Mouse (Mus musculus) heart, postnatal 10 days (tissue): ENCODE data around the gene Hk2. TPM values are rescaled to one million over a fixed set of nuclear protein-coding genes. Genes with fewer than 3 reads are reported as not detected.
A peak's percentile ranks its signal among the peaks of the same experiment; 100 is the strongest.
"Not testable (repeated sequence)": the region's sequence is repeated elsewhere in the genome, so short reads cannot be mapped to it uniquely, and the experiment has no call there.

Experiments used
- DNase-seq, 2 experiments: peaks; one replicate each; pipeline ENCODE4 v3.0.0; 2021
- intact Hi-C: fragments of 180-260 bp; cut with DNase I; formaldehyde crosslinking; loops from one replicate; pipeline ENCODE4 v1.15.1; 2025
- total RNA-seq, 2 experiments: library from RNA; stranded (reverse); gene quantifications; 2 replicates each; pipeline ENCODE4 v1.2.3; 2021

The Hk2 gene
- total RNA-seq, 2 experiments from 2014 or later = 129 to 131 TPM

- DNase-seq = no peak
- intact Hi-C loops = loop anchor here (2.0 to 5.0 kb wide), 3 partner anchors 51 to 727 kb away; no protein-coding TSS in a partner anchor
Measured at GRCm38 (mm10) chr6:82703710-82704109, 70.5 kb downstream of the Hk2 start.

GRCm38 (mm10) chr6:82702593-82703017 is 71.6 kb downstream of the Hk2 start:
- intact Hi-C loops = loop anchor here (2.0 to 5.0 kb wide), 3 partner anchors 50 to 726 kb away; no protein-coding TSS in a partner anchor
- DNase-seq = peak; percentile 86 to 93

- no peak for DNase-seq
- intact Hi-C loops = loop anchor here (5.0 kb wide), 1 partner anchor 579 kb away; no protein-coding TSS in a partner anchor
Measured at GRCm38 (mm10) chr6:82701296-82701695, 73.0 kb downstream of the Hk2 start.

GRCm38 (mm10) chr6:82699831-82700230 is 74.4 kb downstream of the Hk2 start:
- DNase-seq = no peak
- intact Hi-C loops = loop anchor here (5.0 to 10.0 kb wide), 2 partner anchors 405 to 578 kb away; no protein-coding TSS in a partner anchor

- DNase-seq = no peak
- intact Hi-C loops = loop anchor here (10.0 kb wide), 1 partner anchor 402 kb away; no protein-coding TSS in a partner anchor
Measured at GRCm38 (mm10) chr6:82696736-82697135, 77.5 kb downstream of the Hk2 start.

DNA sequence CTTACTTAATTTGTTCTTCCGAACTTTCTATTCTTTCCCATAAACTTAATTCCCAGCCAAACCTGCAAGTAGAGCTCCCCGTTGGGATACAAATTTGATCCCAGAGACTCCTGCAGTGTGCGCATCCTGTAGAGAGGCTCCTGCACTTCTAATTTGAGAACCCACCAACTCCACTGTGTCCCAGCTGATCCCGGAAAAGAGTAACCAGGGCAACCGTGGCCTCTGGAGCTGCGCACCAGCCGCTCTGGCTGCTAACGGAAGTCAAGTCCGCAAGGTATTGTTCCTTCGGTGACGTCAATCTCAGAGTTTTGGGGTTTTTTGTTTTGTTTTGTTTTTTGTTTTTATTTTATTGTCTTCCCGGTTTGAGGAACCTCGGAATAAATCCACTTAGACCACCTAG is 79.6 kb downstream of the Hk2 start:
- intact Hi-C loops = loop anchor here (10.0 kb wide), 1 partner anchor 400 kb away; no protein-coding TSS in a partner anchor

DNA sequence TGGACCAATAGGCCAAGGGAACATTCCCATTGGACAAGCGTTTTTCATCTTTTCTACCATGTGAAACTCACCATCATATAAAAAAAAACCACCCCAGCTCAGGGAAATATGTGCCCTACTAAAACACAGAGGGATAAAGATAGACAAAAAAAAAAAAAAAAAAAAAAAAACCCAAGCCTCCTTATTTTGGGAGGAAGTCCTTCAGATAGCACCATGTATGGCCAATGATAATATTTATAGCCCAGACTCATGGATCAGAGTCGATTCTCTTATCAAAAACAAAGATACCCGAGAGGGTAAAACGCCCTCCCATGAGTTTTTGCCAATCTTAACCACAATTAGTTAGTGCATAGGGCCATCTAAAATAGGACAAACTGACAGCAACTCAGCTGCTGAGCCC is 84.8 kb downstream of the Hk2 start:
- DNase-seq = no peak
- intact Hi-C loops = no loop called here

More for the DNA sequence above, 79.6 kb downstream of the Hk2 start:
- DNase-seq = no peak

DNA sequence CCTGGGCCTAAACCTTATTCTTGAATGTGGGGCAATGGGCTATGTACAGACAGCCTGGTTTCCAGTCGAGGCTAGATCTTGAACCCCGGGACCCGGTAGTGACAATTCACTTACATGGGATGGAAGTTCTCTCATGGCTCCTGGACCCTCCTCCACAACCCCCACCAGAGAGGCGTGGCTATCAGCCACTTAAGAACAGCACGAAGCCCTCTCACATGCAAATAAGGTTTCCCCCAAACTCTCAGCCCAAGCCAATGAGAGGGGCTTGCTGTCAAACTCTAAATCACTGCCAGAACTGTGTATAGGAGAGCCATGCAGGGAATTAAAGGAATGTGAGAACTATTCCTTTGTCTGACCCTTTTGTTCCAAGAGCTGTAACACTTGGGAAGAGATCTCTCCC is 85.7 kb downstream of the Hk2 start:
- DNase-seq, intact Hi-C loops: not testable (repeated sequence)

DNA sequence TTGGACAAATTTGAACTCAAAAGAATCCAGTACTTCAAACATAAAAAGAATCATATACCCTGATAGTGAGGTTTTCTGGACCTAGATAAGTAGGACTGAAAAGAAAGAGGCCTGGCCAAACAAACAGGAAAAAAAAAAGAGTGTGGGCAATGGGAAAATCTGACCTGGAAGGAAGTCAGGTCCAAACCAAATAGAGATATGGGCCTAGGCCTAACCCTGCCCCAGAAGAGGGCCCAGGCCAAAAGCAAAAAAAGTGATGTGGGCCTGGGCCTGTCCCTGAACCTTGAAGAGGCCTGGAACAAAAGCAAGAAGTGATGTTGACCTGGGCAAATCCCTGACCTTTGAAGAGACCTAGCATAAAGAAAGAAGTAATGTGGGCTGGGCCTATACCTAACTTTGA is 90.1 kb downstream of the Hk2 start:
- DNase-seq = no peak
- intact Hi-C loops = no loop called here

DNA sequence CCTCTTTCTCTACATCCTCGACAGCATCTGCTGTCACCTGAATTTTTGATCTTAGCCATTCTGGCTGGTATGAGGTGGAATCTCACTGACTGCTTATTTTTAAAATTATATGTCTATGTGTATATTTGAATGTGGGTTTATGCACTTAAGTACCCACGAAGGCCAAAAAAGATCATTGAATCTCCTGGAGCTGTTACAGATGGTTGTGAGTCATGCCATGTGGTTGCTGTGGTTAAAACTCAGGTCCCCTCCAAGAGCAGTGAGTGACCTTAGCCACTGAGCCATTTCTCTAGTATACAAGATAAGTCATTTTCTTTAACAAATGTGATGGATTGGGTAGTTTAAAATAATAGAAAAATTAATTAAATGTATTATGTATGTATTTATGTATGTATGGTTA is 95.0 kb downstream of the Hk2 start:
- intact Hi-C loops, DNase-seq: not testable (repeated sequence)

GRCm38 (mm10) chr6:82677629-82678028 is 96.6 kb downstream of the Hk2 start:
- DNase-seq, intact Hi-C loops: not testable (repeated sequence)

Other genes starting within 250 kb of the Hk2 start
- gene Pole4, start 69.1 kb downstream of the Hk2 start, total RNA-seq = 10 to 100 TPM; 28.2 to 29.8 TPM
- under 1 TPM; 0.22 to 0.29 TPM for gene Sema4f, start 165.3 kb upstream of the Hk2 start, total RNA-seq
- under 1 TPM in 1 of 2 experiments, not detected in 1; 0.53 TPM for gene M1ap, start 172.4 kb upstream of the Hk2 start, total RNA-seq